Mouse (Mus musculus) forebrain, embryonic 12.5 days (tissue): ENCODE results near the gene Cntn3. TPM values are rescaled to one million over a fixed set of nuclear protein-coding genes. Genes with fewer than 3 reads are reported as not detected.
"Not testable (repeated sequence)": the region's sequence is repeated elsewhere in the genome, so short reads cannot be mapped to it uniquely, and the experiment has no call there.

ENCODE experiments used
- ATAC-seq: fragments of 200-750 bp; cut with Nextera tagmentation; 2 replicates; pipeline ENCODE4 v1.8.0; 2017; ENCODE audit warnings: moderate TSS enrichment; ENCODE audit not compliant: low FRiP score
- H3K27ac ChIP-seq: fragments of 300-500 bp; sonication (generic); 2 replicates; pipeline ENCODE4 v1.5.1; 2016; ENCODE audit warnings: mild to moderate bottlenecking
- H3K27me3 ChIP-seq: fragments of 300-500 bp; sonication (generic); 2 replicates; pipeline ENCODE4 v1.6.1; 2016; ENCODE audit warnings: mild to moderate bottlenecking
- H3K36me3 ChIP-seq: fragments of 300-500 bp; sonication (generic); replicated peaks from 2 replicates; pipeline ENCODE4 v1.6.1; 2016; ENCODE audit warnings: mild to moderate bottlenecking
- H3K4me1 ChIP-seq: fragments of 300-500 bp; sonication (generic); 2 replicates; pipeline ENCODE4 v1.6.1; 2016
- H3K4me2 ChIP-seq: fragments of 300-500 bp; sonication (generic); 2 replicates; pipeline ENCODE4 v1.6.1; 2016; ENCODE audit warnings: mild to moderate bottlenecking, moderate library complexity
- H3K4me3 ChIP-seq: fragments of 300-500 bp; sonication (generic); replicated peaks from 2 replicates; pipeline ENCODE4 v1.5.1; 2016; ENCODE audit warnings: mild to moderate bottlenecking
- H3K9ac ChIP-seq: fragments of 300-500 bp; sonication (generic); 2 replicates; pipeline ENCODE4 v1.6.1; 2016; ENCODE audit warnings: mild to moderate bottlenecking
- H3K9me3 ChIP-seq: fragments of 300-500 bp; sonication (generic); 2 replicates; pipeline ENCODE4 v1.6.1; 2016
- WGBS: fragments of 180-500 bp; shearing (Covaris S2); methylation state at CpG from one replicate; pipeline ENCODE4 v1.1.7; 2016; 5-methylcytosine and 5-hydroxymethylcytosine counted together
- polyA plus RNA-seq: library from polyadenylated mRNA; unstranded; fragments of >200 nt; fragmentation: Nextera tagmentation; extraction: Ambion mirVana; gene quantifications from 2 replicates; pipeline ENCODE4 v1.2.1, GENCODE M21; 2016

Gene Cntn3
- polyA plus RNA-seq = 1.1 TPM in 2 replicates

DNA sequence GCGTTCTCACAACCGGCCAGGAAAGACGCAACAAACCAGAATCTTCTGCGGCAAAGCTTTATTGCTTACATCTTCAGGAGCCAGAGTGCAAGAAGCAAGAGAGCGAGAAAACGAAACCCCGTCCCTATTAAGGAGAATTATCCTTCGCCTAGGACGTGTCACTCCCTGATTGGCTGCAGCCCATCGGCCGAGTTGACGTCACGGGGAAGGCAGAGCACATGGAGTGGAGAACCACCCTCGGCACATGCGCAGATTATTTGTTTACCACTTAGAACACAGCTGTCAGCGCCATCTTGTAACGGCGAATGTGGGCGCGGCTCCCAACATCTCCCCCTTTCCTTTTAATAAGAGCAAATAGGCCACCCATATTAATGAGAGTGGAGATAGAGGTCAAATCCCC, at the start of gene Cntn3:
Cntn3 (minus strand) TSS at position 101 of the 400 bp plus-strand sequence.
- not testable (repeated sequence) for H3K4me2 ChIP-seq, H3K4me1 ChIP-seq, H3K4me3 ChIP-seq, H3K9me3 ChIP-seq, H3K27ac ChIP-seq, H3K9ac ChIP-seq, ATAC-seq, H3K36me3 ChIP-seq, H3K27me3 ChIP-seq
- 98% methylated on average over 6 of the region's 20 CpGs for WGBS

GRCm38 (mm10) chr6:102600773-102601172, 27.9 kb upstream of the Cntn3 start:
- Histone ChIP-seq H3K4me1 (no peaks in the 10 kb centered on the region), H3K9ac (no peak overlapping the region), H3K36me3 (no peaks in the 10 kb centered on the region), H3K27ac (no peak overlapping the region), H3K4me3 (no peak overlapping the region), H3K4me2 (no peak overlapping the region), H3K9me3 (no peaks in the 10 kb centered on the region), H3K27me3 (no peaks in the 10 kb centered on the region)
- no peak for ATAC-seq
- WGBS = 74% methylated on average over 2 of the region's 2 CpGs

DNA sequence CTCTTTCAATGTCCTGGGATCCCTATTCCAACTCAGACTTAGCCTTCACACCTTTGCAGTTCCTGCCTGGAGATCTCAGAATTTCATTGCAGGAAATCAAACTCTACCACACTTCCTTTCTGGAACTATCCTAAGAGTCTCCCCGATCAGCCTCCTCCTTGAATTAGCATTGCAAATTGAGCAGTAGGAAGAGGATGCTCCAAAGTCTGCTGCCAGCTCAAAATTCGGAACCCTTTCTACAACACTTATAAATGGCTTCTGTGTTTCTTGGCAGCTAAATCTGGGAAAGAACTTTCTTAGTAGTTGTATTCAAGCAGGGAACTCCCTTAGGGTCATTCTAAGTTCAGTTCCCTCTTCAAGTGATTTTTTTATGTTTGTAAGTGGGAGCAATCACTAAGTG, 24.9 kb upstream of the Cntn3 start:
- no peak overlapping the region for H3K4me2 ChIP-seq
- H3K27ac ChIP-seq = no peak overlapping the region
- WGBS = 82% methylated on average over 2 of the region's 2 CpGs
- no peaks in the 10 kb centered on the region for H3K4me1 ChIP-seq
- no peak overlapping the region for H3K9ac ChIP-seq
- H3K36me3 ChIP-seq = no peaks in the 10 kb centered on the region
- no peaks in the 10 kb centered on the region for H3K27me3 ChIP-seq
- no peak overlapping the region for H3K4me3 ChIP-seq
- ATAC-seq = no peak
- H3K9me3 ChIP-seq = no peaks in the 10 kb centered on the region

GRCm38 (mm10) chr6:102590151-102590550, 17.2 kb upstream of the Cntn3 start:
- 89% methylated on average over 4 of the region's 4 CpGs for WGBS

DNA sequence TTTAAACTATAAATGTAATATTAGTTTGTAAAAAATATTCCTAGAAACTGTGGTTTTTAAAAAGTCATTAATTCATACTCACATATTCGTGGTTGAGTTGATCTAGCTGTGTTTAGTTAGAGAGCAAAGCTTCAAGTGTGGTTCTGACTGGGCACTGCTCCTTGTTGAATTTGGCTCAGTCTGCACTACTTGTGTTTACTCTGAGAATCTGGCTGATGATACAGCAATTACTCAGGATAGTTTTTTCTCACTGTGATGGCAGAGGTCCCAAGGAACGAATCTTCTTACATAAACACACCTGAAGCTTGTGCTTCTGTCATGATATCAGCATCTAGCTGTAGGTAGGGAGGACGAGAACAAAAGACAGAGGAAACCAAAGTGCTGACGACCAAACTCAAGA, 16.4 kb upstream of the Cntn3 start:
- no peak for ATAC-seq
- H3K4me3 ChIP-seq = no peak overlapping the region
- no peak overlapping the region for H3K9ac ChIP-seq
- no peak overlapping the region for H3K4me2 ChIP-seq
- no peak overlapping the region for H3K27ac ChIP-seq
- no peaks in the 10 kb centered on the region for H3K27me3 ChIP-seq
- H3K9me3 ChIP-seq = no peaks in the 10 kb centered on the region
- H3K36me3 ChIP-seq = no peaks in the 10 kb centered on the region
- WGBS = 77% methylated on average over 4 of the region's 4 CpGs
- no peaks in the 10 kb centered on the region for H3K4me1 ChIP-seq

More at GRCm38 (mm10) chr6:102590151-102590550, 17.2 kb upstream of the Cntn3 start:
- no peak for ATAC-seq
- H3K9ac ChIP-seq = no peak overlapping the region
- no peaks in the 10 kb centered on the region for H3K27me3 ChIP-seq
- H3K4me1 ChIP-seq = no peaks in the 10 kb centered on the region
- H3K4me3 ChIP-seq = no peak overlapping the region
- no peaks in the 10 kb centered on the region for H3K9me3 ChIP-seq
- no peak overlapping the region for H3K27ac ChIP-seq
- H3K4me2 ChIP-seq = no peak overlapping the region
- no peaks in the 10 kb centered on the region for H3K36me3 ChIP-seq

- Histone ChIP-seq H3K4me2 (no peak overlapping the region), H3K27me3 (no peaks in the 10 kb centered on the region), H3K4me3 (no peak overlapping the region), H3K4me1 (peaks cover 2% of the 10 kb centered on the region; the same call in 1 of the 2 replicates), H3K36me3 (no peaks in the 10 kb centered on the region), H3K27ac (no peak overlapping the region), H3K9me3 (no peaks in the 10 kb centered on the region), H3K9ac (no peak overlapping the region)
- no peak for ATAC-seq
These were observed 13.2 kb upstream of the Cntn3 start for GRCm38 (mm10) chr6:102586056-102586455.

- Histone ChIP-seq H3K4me1 (peaks cover 2% of the 10 kb centered on the region; the same call in 1 of the 2 replicates), H3K9ac (no peak overlapping the region), H3K4me3 (no peak overlapping the region), H3K36me3 (no peaks in the 10 kb centered on the region), H3K9me3 (no peaks in the 10 kb centered on the region), H3K4me2 (no peak overlapping the region), H3K27ac (no peak overlapping the region), H3K27me3 (no peaks in the 10 kb centered on the region)
- 84% methylated on average over 2 of the region's 2 CpGs for WGBS
- no peak for ATAC-seq
These were observed 10.7 kb upstream of the Cntn3 start for GRCm38 (mm10) chr6:102583578-102583977.

GRCm38 (mm10) chr6:102567496-102567895, 5.4 kb downstream of the Cntn3 start:
- H3K27me3 ChIP-seq = peaks cover 13% of the 10 kb centered on the region
- no peaks in the 10 kb centered on the region for H3K36me3 ChIP-seq
- 0 out of 2 replicates have a peak, but pooled peaks cover 4% of the 10 kb centered on the region for H3K9me3 ChIP-seq
- no peak overlapping the region for H3K9ac ChIP-seq
- H3K4me2 ChIP-seq = no peak overlapping the region
- WGBS = 81% methylated on average over 1 of the region's 1 CpGs
- ATAC-seq = no peak
- H3K4me1 ChIP-seq = peaks cover 7% of the 10 kb centered on the region; the same call in 1 of the 2 replicates
- no peak overlapping the region for H3K27ac ChIP-seq
- no peak overlapping the region for H3K4me3 ChIP-seq

DNA sequence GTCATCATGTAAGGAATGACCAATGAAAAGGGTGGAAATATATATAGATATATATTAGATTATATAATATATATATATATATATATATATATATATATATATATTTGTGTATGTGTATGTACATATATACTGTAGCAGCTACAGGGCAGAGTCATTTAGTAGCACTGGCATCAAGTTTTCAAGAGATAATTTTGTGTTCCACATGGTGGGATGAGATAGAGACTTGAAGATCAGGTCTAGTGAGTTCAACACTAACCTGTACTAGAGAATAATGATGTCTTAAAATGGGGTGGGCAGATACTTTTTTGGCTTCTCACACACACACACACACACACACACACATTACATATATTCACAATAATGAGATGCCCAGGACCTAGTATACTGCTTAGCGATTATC, 7.7 kb downstream of the Cntn3 start:
- Histone ChIP-seq H3K4me2 (no peak overlapping the region), H3K9me3 (no peaks in the 10 kb centered on the region), H3K36me3 (no peaks in the 10 kb centered on the region), H3K4me3 (no peak overlapping the region), H3K4me1 (peaks cover 7% of the 10 kb centered on the region; the same call in 1 of the 2 replicates), H3K27me3 (peaks cover 14% of the 10 kb centered on the region), H3K27ac (no peak overlapping the region), H3K9ac (no peak overlapping the region)
- ATAC-seq = no peak
- 100% methylated on average over 1 of the region's 1 CpGs for WGBS

DNA sequence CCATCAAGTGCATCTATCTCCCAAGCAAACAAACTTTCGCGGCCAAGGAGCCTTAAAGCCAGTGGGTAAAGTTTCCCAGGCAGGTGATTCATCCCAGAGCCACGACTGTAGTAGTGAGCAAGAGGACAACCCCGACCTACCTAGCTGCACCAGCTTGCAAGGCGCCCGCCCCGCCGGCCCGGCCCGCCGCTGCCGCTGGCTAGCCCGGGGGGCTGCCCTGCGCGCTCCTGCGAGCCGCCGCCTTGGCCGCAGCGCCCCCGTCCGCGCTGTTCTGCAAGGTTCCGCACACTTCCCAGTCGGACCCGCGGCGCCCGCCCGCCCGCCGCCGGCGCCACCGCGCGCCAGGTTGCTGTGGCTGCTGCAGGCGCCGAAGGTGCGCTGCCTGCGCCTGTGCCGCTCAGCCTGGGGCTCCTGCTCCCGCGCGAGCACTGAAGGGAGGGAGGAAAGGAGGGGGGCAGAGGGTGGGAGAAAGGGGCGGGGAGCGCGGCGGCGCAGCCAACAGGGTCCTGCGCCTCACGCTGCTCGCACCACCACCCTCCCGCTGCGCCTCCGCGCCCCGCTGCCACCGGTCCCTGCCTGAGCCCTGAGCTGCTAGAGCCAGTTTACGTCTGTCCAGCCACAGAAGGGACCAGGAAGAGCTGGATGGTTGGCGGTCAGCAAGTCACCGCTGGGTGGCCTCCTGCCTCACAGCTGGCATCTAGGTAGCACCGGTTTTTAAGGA, 8.7 kb downstream of the Cntn3 start:
- Histone ChIP-seq H3K27me3 (peaks cover 14% of the 10 kb centered on the region), H3K36me3 (no peaks in the 10 kb centered on the region), H3K4me1 (peaks cover 7% of the 10 kb centered on the region; the same call in 1 of the 2 replicates), H3K9me3 (no peaks in the 10 kb centered on the region), H3K4me2 (peak overlapping the region; percentile 88), H3K27ac (peak overlapping the region; percentile 42; the same call in 1 of the 2 replicates), H3K4me3 (peak overlapping the region; percentile 57), H3K9ac (peak overlapping the region; percentile 57)
- ATAC-seq = peak; percentile 97
- under 1% methylated on average over 50 of the region's 63 CpGs for WGBS

- ATAC-seq = no peak; the same call in 1 of the 2 replicates
- peaks cover 7% of the 10 kb centered on the region; the same call in 1 of the 2 replicates for H3K4me1 ChIP-seq
- peak overlapping the region; percentile 57; the same call in 1 of the 2 replicates for H3K9ac ChIP-seq
- no peaks in the 10 kb centered on the region for H3K9me3 ChIP-seq
- peak overlapping the region; percentile 88 for H3K4me2 ChIP-seq
- 4% methylated on average over 7 of the region's 7 CpGs for WGBS
- peak overlapping the region; percentile 57 for H3K4me3 ChIP-seq
- H3K27ac ChIP-seq = no peak overlapping the region
- H3K27me3 ChIP-seq = peaks cover 14% of the 10 kb centered on the region
- H3K36me3 ChIP-seq = no peaks in the 10 kb centered on the region
These were observed 9.5 kb downstream of the Cntn3 start for GRCm38 (mm10) chr6:102563431-102563830.

GRCm38 (mm10) chr6:102557521-102557920, 15.4 kb downstream of the Cntn3 start:
- H3K36me3 ChIP-seq = no peaks in the 10 kb centered on the region
- no peak overlapping the region for H3K27ac ChIP-seq
- H3K4me3 ChIP-seq = no peak overlapping the region
- H3K4me1 ChIP-seq = no peaks in the 10 kb centered on the region
- 81% methylated on average over 3 of the region's 3 CpGs for WGBS
- H3K9ac ChIP-seq = no peak overlapping the region
- ATAC-seq = no peak
- peaks cover 1% of the 10 kb centered on the region for H3K27me3 ChIP-seq
- H3K4me2 ChIP-seq = no peak overlapping the region
- H3K9me3 ChIP-seq = no peaks in the 10 kb centered on the region

- 79% methylated on average over 3 of the region's 3 CpGs for WGBS
These were observed 16.4 kb downstream of the Cntn3 start for GRCm38 (mm10) chr6:102556497-102556896.

More at GRCm38 (mm10) chr6:102556497-102556896, 16.4 kb downstream of the Cntn3 start:
- no peaks in the 10 kb centered on the region for H3K4me1 ChIP-seq
- no peak overlapping the region for H3K9ac ChIP-seq
- H3K4me2 ChIP-seq = no peak overlapping the region
- ATAC-seq = no peak
- no peaks in the 10 kb centered on the region; the same call in 1 of the 2 replicates for H3K27me3 ChIP-seq
- no peaks in the 10 kb centered on the region for H3K36me3 ChIP-seq
- H3K4me3 ChIP-seq = no peak overlapping the region
- no peak overlapping the region for H3K27ac ChIP-seq
- no peaks in the 10 kb centered on the region for H3K9me3 ChIP-seq
